Mouse (Mus musculus): Measurements from ENCODE around the gene Pde8b. TPM values are rescaled to one million over a fixed set of nuclear protein-coding genes. Genes with fewer than 3 reads are reported as not detected.

Gene Pde8b
- total RNA-seq, 1 experiment: 0.40 TPM

GRCm38 (mm10) chr13:95189111-95189510, 61.0 kb downstream of the Pde8b start:
- Histone ChIP-seq H3K9me3 (ENCODE audit: control insufficient read depth, insufficient read depth, low read depth, low read length) (no peaks in the 10 kb centered on the region), H3K27ac (ENCODE audit: insufficient read depth, low read depth, low read length, poor library complexity, severe bottlenecking) (no peak overlapping the region), H3K4me3 (ENCODE audit: insufficient read depth in 1 of 2, low read depth in 1 of 2, low read length in 2 of 2, poor library complexity in 1 of 2, severe bottlenecking in 1 of 2) (no peak overlapping the region), H3K9ac (ENCODE audit: insufficient read depth, low read depth, low read length, poor library complexity, severe bottlenecking) (no peak overlapping the region), H3K36me3 (ENCODE audit: control insufficient read depth, insufficient read depth, low read length, poor library complexity, severe bottlenecking) (no peaks in the 10 kb centered on the region), H3K4me1 (ENCODE audit: control insufficient read depth in 2 of 2, insufficient read depth in 2 of 2, low read length in 2 of 2, poor library complexity in 1 of 2) (no peaks in the 10 kb centered on the region)
- DNase-seq (ENCODE audit: low read depth, low spot score): no peak
- TF ChIP-seq ZNF384 (IDR thresholded peaks at IDR 0.05; ENCODE audit: low read depth, low read length) (no peak), MAFK (IDR thresholded peaks at IDR 0.05; ENCODE audit: insufficient read depth, low read depth, low read length) (no peak), ZC3H11A (IDR thresholded peaks at IDR 0.05; ENCODE audit: borderline replicate concordance, low read depth, low read length) (no peak), CHD2 (IDR thresholded peaks at IDR 0.05; ENCODE audit: low read depth, low read length) (no peak)
- in situ Hi-C loops (cut with MboI; ENCODE audit: low sequenced_read_pairs in 2 of 2, unreplicated experiment in 2 of 2): no loop called here

- Histone ChIP-seq H3K9ac (ENCODE audit: insufficient read depth, low read depth, low read length, poor library complexity, severe bottlenecking) (no peak overlapping the region), H3K9me3 (ENCODE audit: control insufficient read depth, insufficient read depth, low read depth, low read length) (no peaks in the 10 kb centered on the region), H3K4me1 (ENCODE audit: control insufficient read depth in 2 of 2, insufficient read depth in 2 of 2, low read length in 2 of 2, poor library complexity in 1 of 2) (no peaks in the 10 kb centered on the region), H3K27ac (ENCODE audit: insufficient read depth, low read depth, low read length, poor library complexity, severe bottlenecking) (no peak overlapping the region), H3K36me3 (ENCODE audit: control insufficient read depth, insufficient read depth, low read length, poor library complexity, severe bottlenecking) (no peaks in the 10 kb centered on the region), H3K4me3 (ENCODE audit: insufficient read depth in 1 of 2, low read depth in 1 of 2, low read length in 2 of 2, poor library complexity in 1 of 2, severe bottlenecking in 1 of 2) (no peak overlapping the region)
- DNase-seq (ENCODE audit: low read depth, low spot score): no peak
- TF ChIP-seq MAFK (IDR thresholded peaks at IDR 0.05; ENCODE audit: insufficient read depth, low read depth, low read length) (peak; percentile 98), HCFC1 (IDR thresholded peaks at IDR 0.05; ENCODE audit: borderline replicate concordance, insufficient read depth, low read length) (no peak), CHD2 (IDR thresholded peaks at IDR 0.05; ENCODE audit: low read depth, low read length) (no peak), ZC3H11A (IDR thresholded peaks at IDR 0.05; ENCODE audit: borderline replicate concordance, low read depth, low read length) (no peak), ZNF384 (IDR thresholded peaks at IDR 0.05; ENCODE audit: low read depth, low read length) (no peak)
- in situ Hi-C loops (cut with MboI; ENCODE audit: low sequenced_read_pairs in 2 of 2, unreplicated experiment in 2 of 2): no loop called here
Observed at GRCm38 (mm10) chr13:95187153-95187665, 62.9 kb downstream of the Pde8b start.

GRCm38 (mm10) chr13:95186741-95187035, 63.4 kb downstream of the Pde8b start:
- H3K4me1 ChIP-seq (ENCODE audit: control insufficient read depth in 2 of 2, insufficient read depth in 2 of 2, low read length in 2 of 2, poor library complexity in 1 of 2): no peaks in the 10 kb centered on the region
- H3K9ac ChIP-seq (ENCODE audit: insufficient read depth, low read depth, low read length, poor library complexity, severe bottlenecking): no peak overlapping the region
- no peak for DNase-seq (ENCODE audit: low read depth, low spot score)
- H3K4me3 ChIP-seq (ENCODE audit: insufficient read depth in 1 of 2, low read depth in 1 of 2, low read length in 2 of 2, poor library complexity in 1 of 2, severe bottlenecking in 1 of 2): no peak overlapping the region
- H3K27ac ChIP-seq (ENCODE audit: insufficient read depth, low read depth, low read length, poor library complexity, severe bottlenecking): no peak overlapping the region
- TF ChIP-seq ZC3H11A (IDR thresholded peaks at IDR 0.05; ENCODE audit: borderline replicate concordance, low read depth, low read length) (no peak), HCFC1 (IDR thresholded peaks at IDR 0.05; ENCODE audit: borderline replicate concordance, insufficient read depth, low read length) (no peak), MAFK (IDR thresholded peaks at IDR 0.05; ENCODE audit: insufficient read depth, low read depth, low read length) (no peak), CHD2 (IDR thresholded peaks at IDR 0.05; ENCODE audit: low read depth, low read length) (no peak), ZNF384 (IDR thresholded peaks at IDR 0.05; ENCODE audit: low read depth, low read length) (no peak)
- in situ Hi-C loops (cut with MboI; ENCODE audit: low sequenced_read_pairs in 2 of 2, unreplicated experiment in 2 of 2): no loop called here
- no peaks in the 10 kb centered on the region for H3K36me3 ChIP-seq (ENCODE audit: control insufficient read depth, insufficient read depth, low read length, poor library complexity, severe bottlenecking)
- no peaks in the 10 kb centered on the region for H3K9me3 ChIP-seq (ENCODE audit: control insufficient read depth, insufficient read depth, low read depth, low read length)

GRCm38 (mm10) chr13:95185891-95186740, 64.0 kb downstream of the Pde8b start:
- TF ChIP-seq ZC3H11A (IDR thresholded peaks at IDR 0.05; ENCODE audit: borderline replicate concordance, low read depth, low read length) (no peak), ZNF384 (IDR thresholded peaks at IDR 0.05; ENCODE audit: low read depth, low read length) (no peak), MAFK (IDR thresholded peaks at IDR 0.05; ENCODE audit: insufficient read depth, low read depth, low read length) (no peak), CHD2 (IDR thresholded peaks at IDR 0.05; ENCODE audit: low read depth, low read length) (no peak), HCFC1 (IDR thresholded peaks at IDR 0.05; ENCODE audit: borderline replicate concordance, insufficient read depth, low read length) (no peak)
- DNase-seq (ENCODE audit: low read depth, low spot score): no peak
- no peak overlapping the region for H3K27ac ChIP-seq (ENCODE audit: insufficient read depth, low read depth, low read length, poor library complexity, severe bottlenecking)
- no peak overlapping the region for H3K4me3 ChIP-seq (ENCODE audit: insufficient read depth in 1 of 2, low read depth in 1 of 2, low read length in 2 of 2, poor library complexity in 1 of 2, severe bottlenecking in 1 of 2)
- H3K9ac ChIP-seq (ENCODE audit: insufficient read depth, low read depth, low read length, poor library complexity, severe bottlenecking): no peak overlapping the region
- no peaks in the 10 kb centered on the region for H3K9me3 ChIP-seq (ENCODE audit: control insufficient read depth, insufficient read depth, low read depth, low read length)
- H3K36me3 ChIP-seq (ENCODE audit: control insufficient read depth, insufficient read depth, low read length, poor library complexity, severe bottlenecking): no peaks in the 10 kb centered on the region
- no peaks in the 10 kb centered on the region for H3K4me1 ChIP-seq (ENCODE audit: control insufficient read depth in 2 of 2, insufficient read depth in 2 of 2, low read length in 2 of 2, poor library complexity in 1 of 2)
- in situ Hi-C loops (cut with MboI; ENCODE audit: low sequenced_read_pairs in 2 of 2, unreplicated experiment in 2 of 2): no loop called here
